8 mouse cellular contexts compared by ENCODE assay signal in the genomic region with DNA sequence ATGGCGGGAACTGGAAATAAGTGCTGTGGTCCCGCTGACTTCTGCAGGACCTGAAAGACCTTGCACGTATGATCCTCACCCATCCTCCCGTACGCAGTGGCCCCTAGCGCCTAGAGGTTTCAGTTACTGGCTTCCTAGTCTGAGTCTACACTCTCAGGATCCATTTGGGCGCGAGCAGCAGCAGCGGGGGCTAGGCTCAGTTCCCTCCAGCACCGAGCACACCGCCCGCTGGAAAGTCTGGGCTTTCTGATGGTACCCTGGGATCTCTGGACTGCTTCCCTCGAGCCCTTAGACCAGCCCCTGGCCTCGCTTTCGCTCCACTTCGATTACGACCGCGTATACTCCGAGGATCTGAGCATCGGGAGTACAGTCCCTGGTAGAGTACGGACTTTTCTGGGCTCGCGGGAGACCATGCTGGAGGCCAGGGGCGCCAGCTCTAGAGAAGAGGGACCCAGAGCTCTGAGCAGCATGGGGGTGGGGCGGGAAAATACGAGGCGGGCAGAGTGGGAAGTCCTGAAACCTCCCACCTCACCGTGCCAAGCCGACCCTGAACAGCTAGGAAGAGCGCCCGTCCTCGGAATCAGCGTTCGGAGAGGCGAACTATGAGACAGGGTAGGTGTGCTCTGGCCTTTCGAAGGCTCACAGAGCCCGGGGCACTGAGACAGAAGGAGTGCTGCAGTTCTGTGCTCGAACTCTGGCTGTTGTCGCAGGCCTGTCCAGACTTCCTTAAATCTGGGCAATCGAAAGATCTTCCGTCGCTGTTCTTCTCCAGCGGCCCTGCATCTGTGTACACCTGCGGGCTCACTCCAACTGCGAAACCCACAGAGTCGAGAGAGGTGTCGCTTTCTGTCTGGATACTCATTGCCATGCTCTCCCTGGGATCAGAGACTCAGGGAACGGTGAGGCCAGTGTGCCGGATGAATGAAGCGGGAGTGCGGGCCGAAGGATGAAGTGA. TPM values are rescaled to one million over a fixed set of nuclear protein-coding genes. Genes with fewer than 3 reads are reported as not detected.
DNase-seq lines count a peak whose midpoint lies in the region; ATAC-seq and TF ChIP-seq lines count a peak whose summit lies in the region.

No protein-coding gene starts in this region.

- no peak overlapping the region for H3K27ac ChIP-seq in heart, embryonic 14.5 days (replicated peaks in 1 of 2; ENCODE audit: control insufficient read depth in 1 of 2, insufficient read depth in 1 of 2, low read depth in 2 of 2, low read length in 2 of 2)
- no peak overlapping the region for H3K27ac ChIP-seq in limb, embryonic 14.5 days (replicated peaks; ENCODE audit: low read depth, low read length)

- no peak overlapping the region for H3K9ac ChIP-seq in heart, embryonic 14.5 days (ENCODE audit: low read length)
- H3K9ac ChIP-seq in limb, embryonic 14.5 days (ENCODE audit: low read depth, low read length, severe bottlenecking) = no peak overlapping the region

- peak overlapping the region in 1 of 2 experiments; percentile 27; a peak in 2 of 4 replicates for H3K4me3 ChIP-seq in heart, embryonic 14.5 days (ENCODE audit: control insufficient read depth in 1 of 2, insufficient read depth in 1 of 2, low read depth in 1 of 2, low read length in 2 of 2)
- peak overlapping the region; percentile 16 for H3K4me3 ChIP-seq in limb, embryonic 14.5 days (replicated peaks; ENCODE audit: low read length)

- 2% methylated on average over 53 of the region's 53 CpGs for WGBS in heart, embryonic 14.5 days
- 1% methylated on average over 51 of the region's 53 CpGs for WGBS in limb, embryonic 14.5 days

- peaks cover 11 to 38% of the 10 kb centered on the region in 2 experiments; a peak in 3 of 4 replicates for H3K4me1 ChIP-seq in heart, embryonic 14.5 days (ENCODE audit: control insufficient read depth in 2 of 2, insufficient read depth in 2 of 2, low read length in 2 of 2)
- H3K4me1 ChIP-seq in limb, embryonic 14.5 days (ENCODE audit: control insufficient read depth, insufficient read depth, low read length) = peaks cover 24% of the 10 kb centered on the region

- H3K9me3 ChIP-seq in heart, embryonic 14.5 days (ENCODE audit: control insufficient read depth, low read length) = no peaks in the 10 kb centered on the region
- no peaks in the 10 kb centered on the region for H3K9me3 ChIP-seq in limb, embryonic 14.5 days (ENCODE audit: control insufficient read depth, low read length)

- DNase-seq in embryo, embryonic 10.5 days (ENCODE audit: low spot score) = peak; percentile 49
- DNase-seq in embryo, embryonic 10 days (ENCODE audit: low spot score) = no peak
- peak; percentile 27 for DNase-seq in ES-CJ7 (ENCODE audit: low read depth, low spot score)
- no peak for DNase-seq in limb, embryonic 14.5 days (ENCODE audit: low spot score)
- no peak for DNase-seq in spleen, postnatal 10 days (ENCODE audit: low spot score in 2 of 2)
- DNase-seq in spleen, adult 12 weeks (ENCODE audit: low spot score) = no peak
- no peak for DNase-seq in ovary, postnatal 36 days (ENCODE audit: low spot score)

- peaks cover 4% of the 10 kb centered on the region; the same call in 1 of the 2 replicates for H3K36me3 ChIP-seq in heart, embryonic 14.5 days (ENCODE audit: control insufficient read depth, insufficient read depth, low read length)
- peaks cover 2% of the 10 kb centered on the region; the same call in 1 of the 2 replicates for H3K36me3 ChIP-seq in limb, embryonic 14.5 days (ENCODE audit: control insufficient read depth, insufficient read depth, low read length)

- H3K27me3 ChIP-seq in heart, embryonic 14.5 days (ENCODE audit: control insufficient read depth, insufficient read depth, low read length) = peaks cover 97% of the 10 kb centered on the region
- peaks cover 88% of the 10 kb centered on the region for H3K27me3 ChIP-seq in limb, embryonic 14.5 days (ENCODE audit: control insufficient read depth, insufficient read depth, low read length)

- H3K4me2 ChIP-seq in heart, embryonic 14.5 days (ENCODE audit: low read length) = peak overlapping the region; percentile 43
- peak overlapping the region; percentile 19; the same call in 1 of the 2 replicates for H3K4me2 ChIP-seq in limb, embryonic 14.5 days (replicated peaks; ENCODE audit: low read depth, low read length, severe bottlenecking)

- ATAC-seq in heart, embryonic 14.5 days (ENCODE audit: insufficient number of reproducible peaks, insufficient read depth, low FRiP score, low read depth) = no peak
- ATAC-seq in limb, embryonic 14.5 days (ENCODE audit: low FRiP score, low read depth) = no peak

- TF ChIP-seq POLR2A in limb, embryonic 14.5 days (IDR thresholded peaks at IDR 0.05; ENCODE audit: borderline replicate concordance, extremely low read depth, insufficient read depth, insufficient read length) = no peak

RNA-seq across cellular contexts. Expression of gene Nkx6-2, which starts 1.9 kb away (rescaled TPM):
- 0.12 and 0.15 TPM in 2 replicates for polyA plus RNA-seq in heart, embryonic 14.5 days (2014; fragmentation: Nextera tagmentation; extraction: Ambion mirVana)
- polyA plus RNA-seq in limb, embryonic 14.5 days (2012; rRNA removed) = 0.05 and 0.08 TPM in 2 replicates
- 0.14 TPM in 1 of 2 replicates, not detected in the other for polyA plus RNA-seq in limb, embryonic 14.5 days (2014; fragmentation: Nextera tagmentation; extraction: Ambion mirVana)

Comparison
In these comparisons a context has a peak if more than half of its experiments do, and no peak if none do; other contexts are left out.
1. DNase-seq: peak in embryo, embryonic 10.5 days (single experiment) and ES-CJ7 (single experiment); none in embryo, embryonic 10 days (single experiment), limb, embryonic 14.5 days (single experiment), spleen, postnatal 10 days (0 of 2), spleen, adult 12 weeks (single experiment) and ovary, postnatal 36 days (single experiment).